Mouse (Mus musculus): ENCODE measurements at regions not wholly inside any gene's neighbourhood (a gene's known extent, or its start where the extent isn't known, plus 50 kb on each side); places are given as distances from the start of the nearest gene placed in this dataset.

- no peak for DNase-seq (ENCODE audit: low spot score in 2 of 2)
Observed at GRCm38 (mm10) chr11:57904216-57904615, 71.6 kb upstream of the Hand1 start.

- DNase-seq (ENCODE audit: low spot score in 2 of 2) = no peak
Observed at GRCm38 (mm10) chr11:57899335-57899734, 66.7 kb upstream of the Hand1 start.

- no peak for DNase-seq (ENCODE audit: low spot score in 2 of 2)
Observed at GRCm38 (mm10) chr11:57895497-57895896, 62.9 kb upstream of the Hand1 start.

GRCm38 (mm10) chr11:57882736-57883635 is 50.4 kb upstream of the Hand1 start:
- DNase-seq (ENCODE audit: low spot score in 2 of 2) = no peak
